Mouse (Mus musculus) kidney, embryonic 15.5 days (tissue): ENCODE data around the gene Dok7. TPM values are rescaled to one million over a fixed set of nuclear protein-coding genes. Genes with fewer than 3 reads are reported as not detected.

Source experiments
- ATAC-seq: fragments of 200-750 bp; cut with Nextera tagmentation; replicated peaks from 2 replicates; pipeline ENCODE4 v1.8.0; 2017; ENCODE audit warnings: moderate TSS enrichment; ENCODE audit not compliant: low FRiP score
- H3K27ac ChIP-seq: fragments of 300-500 bp; sonication (generic); 2 replicates; pipeline ENCODE4 v1.5.1; 2015; ENCODE audit warnings: mild to moderate bottlenecking, inconsistent platforms
- H3K27me3 ChIP-seq: fragments of 300-500 bp; sonication (generic); 2 replicates; pipeline ENCODE4 v1.6.1; 2015; ENCODE audit warnings: inconsistent platforms
- H3K36me3 ChIP-seq: fragments of 300-500 bp; sonication (generic); 2 replicates; pipeline ENCODE4 v1.6.1; 2015; ENCODE audit warnings: inconsistent platforms
- H3K4me1 ChIP-seq: fragments of 300-500 bp; sonication (generic); 2 replicates; pipeline ENCODE4 v1.6.1; 2015; ENCODE audit warnings: inconsistent platforms
- H3K4me2 ChIP-seq: fragments of 300-500 bp; sonication (generic); 2 replicates; pipeline ENCODE4 v1.6.1; 2015; ENCODE audit warnings: moderate library complexity, mild to moderate bottlenecking, inconsistent platforms
- H3K4me3 ChIP-seq: fragments of 300-500 bp; sonication (generic); replicated peaks from 2 replicates; pipeline ENCODE4 v1.5.1; 2015; ENCODE audit warnings: mild to moderate bottlenecking, inconsistent platforms
- H3K9ac ChIP-seq: fragments of 300-500 bp; sonication (generic); 2 replicates; pipeline ENCODE4 v1.6.1; 2015; ENCODE audit warnings: mild to moderate bottlenecking, inconsistent platforms
- H3K9me3 ChIP-seq: fragments of 300-500 bp; sonication (generic); replicated peaks from 2 replicates; pipeline ENCODE4 v1.6.1; 2016; ENCODE audit warnings: inconsistent platforms
- WGBS: fragments of 180-500 bp; shearing (Covaris S2); methylation state at CpG from one replicate; pipeline ENCODE4 v1.1.7; 2015; ENCODE audit warnings: mixed read lengths; 5-methylcytosine and 5-hydroxymethylcytosine counted together
- polyA plus RNA-seq: library from polyadenylated mRNA; unstranded; fragments of >200 nt; fragmentation: Nextera tagmentation; extraction: Ambion mirVana; gene quantifications from 2 replicates; pipeline ENCODE4 v1.2.1, GENCODE M21; 2015

Gene Dok7
- polyA plus RNA-seq, 1 experiment from 2014 or later = 1.1 TPM

GRCm38 (mm10) chr5:35069841-35070240, 13.3 kb downstream of the Dok7 start:
- WGBS = 87% methylated on average over 2 of the region's 2 CpGs
- H3K36me3 ChIP-seq = no peaks in the 10 kb centered on the region

GRCm38 (mm10) chr5:35070314-35070713, 13.7 kb downstream of the Dok7 start:
- H3K4me3 ChIP-seq = no peak overlapping the region

More at GRCm38 (mm10) chr5:35069841-35070240, 13.3 kb downstream of the Dok7 start:
- H3K4me3 ChIP-seq = no peak overlapping the region
- no peaks in the 10 kb centered on the region for H3K9me3 ChIP-seq
- no peak overlapping the region for H3K9ac ChIP-seq
- ATAC-seq = no peak
- no peak overlapping the region for H3K4me2 ChIP-seq
- no peaks in the 10 kb centered on the region for H3K27me3 ChIP-seq
- no peak overlapping the region for H3K27ac ChIP-seq
- no peaks in the 10 kb centered on the region for H3K4me1 ChIP-seq

GRCm38 (mm10) chr5:35070953-35071352, 14.4 kb downstream of the Dok7 start:
- Histone ChIP-seq H3K4me3 (no peak overlapping the region), H3K27me3 (no peaks in the 10 kb centered on the region), H3K36me3 (no peaks in the 10 kb centered on the region), H3K9me3 (no peaks in the 10 kb centered on the region), H3K9ac (no peak overlapping the region), H3K27ac (no peak overlapping the region), H3K4me1 (no peaks in the 10 kb centered on the region), H3K4me2 (no peak overlapping the region)
- ATAC-seq = no peak
- WGBS = 46% methylated on average over 7 of the region's 7 CpGs

More at GRCm38 (mm10) chr5:35070314-35070713, 13.7 kb downstream of the Dok7 start:
- WGBS = 85% methylated on average over 8 of the region's 8 CpGs
- H3K36me3 ChIP-seq = no peaks in the 10 kb centered on the region
- H3K27ac ChIP-seq = no peak overlapping the region
- H3K9me3 ChIP-seq = no peaks in the 10 kb centered on the region
- H3K4me1 ChIP-seq = no peaks in the 10 kb centered on the region
- no peak overlapping the region for H3K9ac ChIP-seq
- H3K27me3 ChIP-seq = no peaks in the 10 kb centered on the region
- no peak for ATAC-seq
- no peak overlapping the region for H3K4me2 ChIP-seq

GRCm38 (mm10) chr5:35071855-35072254, 15.3 kb downstream of the Dok7 start:
- no peak for ATAC-seq
- no peaks in the 10 kb centered on the region for H3K36me3 ChIP-seq
- no peak overlapping the region for H3K4me3 ChIP-seq
- no peaks in the 10 kb centered on the region for H3K9me3 ChIP-seq
- H3K27me3 ChIP-seq = no peaks in the 10 kb centered on the region
- 90% methylated on average over 6 of the region's 6 CpGs for WGBS
- no peaks in the 10 kb centered on the region for H3K4me1 ChIP-seq
- no peak overlapping the region for H3K4me2 ChIP-seq
- H3K27ac ChIP-seq = no peak overlapping the region
- H3K9ac ChIP-seq = no peak overlapping the region

GRCm38 (mm10) chr5:35073235-35073634, 16.7 kb downstream of the Dok7 start:
- no peak for ATAC-seq
- Histone ChIP-seq H3K9ac (no peak overlapping the region), H3K9me3 (no peaks in the 10 kb centered on the region), H3K27ac (no peak overlapping the region), H3K4me1 (no peaks in the 10 kb centered on the region), H3K4me2 (no peak overlapping the region), H3K36me3 (no peaks in the 10 kb centered on the region), H3K27me3 (no peaks in the 10 kb centered on the region), H3K4me3 (no peak overlapping the region)
- 76% methylated on average over 11 of the region's 11 CpGs for WGBS

- no peak overlapping the region for H3K4me3 ChIP-seq
- no peak for ATAC-seq
- 77% methylated on average over 9 of the region's 9 CpGs for WGBS
These were observed 17.4 kb downstream of the Dok7 start for GRCm38 (mm10) chr5:35073992-35074391.

GRCm38 (mm10) chr5:35076369-35076768, 19.8 kb downstream of the Dok7 start:
- Histone ChIP-seq H3K9ac (no peak overlapping the region), H3K4me1 (peaks cover 6% of the 10 kb centered on the region; the same call in 1 of the 2 replicates), H3K27ac (no peak overlapping the region), H3K4me2 (no peak overlapping the region), H3K27me3 (peaks cover 10% of the 10 kb centered on the region), H3K36me3 (no peaks in the 10 kb centered on the region), H3K4me3 (no peak overlapping the region), H3K9me3 (no peaks in the 10 kb centered on the region)
- no peak for ATAC-seq
- WGBS = 89% methylated on average over 1 of the region's 1 CpGs

More at GRCm38 (mm10) chr5:35073992-35074391, 17.4 kb downstream of the Dok7 start:
- Histone ChIP-seq H3K4me2 (no peak overlapping the region), H3K9me3 (no peaks in the 10 kb centered on the region), H3K36me3 (no peaks in the 10 kb centered on the region), H3K27ac (no peak overlapping the region), H3K9ac (no peak overlapping the region), H3K4me1 (no peaks in the 10 kb centered on the region; the same call in 1 of the 2 replicates), H3K27me3 (peaks cover under 1% of the 10 kb centered on the region; the same call in 1 of the 2 replicates)

- H3K27me3 ChIP-seq = peaks cover 10% of the 10 kb centered on the region
- H3K27ac ChIP-seq = no peak overlapping the region
- no peak for ATAC-seq
- no peak overlapping the region for H3K9ac ChIP-seq
- H3K4me3 ChIP-seq = no peak overlapping the region
- peaks cover 6% of the 10 kb centered on the region; the same call in 1 of the 2 replicates for H3K4me1 ChIP-seq
- H3K4me2 ChIP-seq = no peak overlapping the region
- 46% methylated on average over 18 of the region's 18 CpGs for WGBS
- no peaks in the 10 kb centered on the region for H3K9me3 ChIP-seq
- no peaks in the 10 kb centered on the region for H3K36me3 ChIP-seq
These were observed 22.5 kb downstream of the Dok7 start for GRCm38 (mm10) chr5:35079101-35079500.

GRCm38 (mm10) chr5:35084913-35085312, 28.3 kb downstream of the Dok7 start:
- WGBS = 74% methylated on average over 3 of the region's 3 CpGs
- Histone ChIP-seq H3K4me1 (no peaks in the 10 kb centered on the region), H3K4me3 (no peak overlapping the region), H3K27ac (no peak overlapping the region), H3K4me2 (no peak overlapping the region), H3K9me3 (no peaks in the 10 kb centered on the region), H3K9ac (no peak overlapping the region), H3K36me3 (no peaks in the 10 kb centered on the region), H3K27me3 (0 out of 2 replicates have a peak, but pooled peaks cover under 1% of the 10 kb centered on the region)
- no peak for ATAC-seq

- Histone ChIP-seq H3K4me1 (no peaks in the 10 kb centered on the region), H3K27me3 (no peaks in the 10 kb centered on the region), H3K27ac (no peak overlapping the region), H3K9ac (no peak overlapping the region), H3K36me3 (peaks cover 33% of the 10 kb centered on the region), H3K4me3 (no peak overlapping the region), H3K9me3 (no peaks in the 10 kb centered on the region), H3K4me2 (no peak overlapping the region)
- ATAC-seq = no peak
- WGBS = 63% methylated on average over 9 of the region's 9 CpGs
These were observed 32.4 kb downstream of the Dok7 start for GRCm38 (mm10) chr5:35088785-35089613.

- H3K27me3 ChIP-seq = no peaks in the 10 kb centered on the region
- peaks cover 37% of the 10 kb centered on the region for H3K36me3 ChIP-seq
- H3K4me3 ChIP-seq = no peak overlapping the region
- H3K9ac ChIP-seq = no peak overlapping the region
- no peak for ATAC-seq
- H3K4me1 ChIP-seq = no peaks in the 10 kb centered on the region
- H3K4me2 ChIP-seq = no peak overlapping the region
- 84% methylated on average over 5 of the region's 5 CpGs for WGBS
- H3K9me3 ChIP-seq = no peaks in the 10 kb centered on the region
- no peak overlapping the region for H3K27ac ChIP-seq
These were observed 33.0 kb downstream of the Dok7 start for GRCm38 (mm10) chr5:35089614-35089963.

GRCm38 (mm10) chr5:35091636-35092035, 35.1 kb downstream of the Dok7 start:
- Histone ChIP-seq H3K9ac (no peak overlapping the region), H3K27me3 (no peaks in the 10 kb centered on the region), H3K4me1 (no peaks in the 10 kb centered on the region), H3K36me3 (peaks cover 57% of the 10 kb centered on the region), H3K4me3 (no peak overlapping the region), H3K27ac (no peak overlapping the region), H3K9me3 (no peaks in the 10 kb centered on the region), H3K4me2 (no peak overlapping the region)
- WGBS = 41% methylated on average over 3 of the region's 3 CpGs
- peak; percentile 61 for ATAC-seq
